Mouse (Mus musculus) gastrocnemius, adult 18-20 months (tissue): Measurements from ENCODE around the gene Dpp6. TPM values are rescaled to one million over a fixed set of nuclear protein-coding genes. Genes with fewer than 3 reads are reported as not detected.

Source experiments
- DNase-seq: peaks from one replicate; pipeline ENCODE4 v3.0.0; 2021; ENCODE audit warnings: low spot score
- total RNA-seq, 2 experiments: library from RNA; stranded (reverse); gene quantifications; 2 replicates each; pipeline ENCODE4 v1.2.3; 2021

Dpp6 gene
- total RNA-seq, 2 experiments from 2014 or later: 0.57 to 0.59 TPM

- DNase-seq: no peak
These were observed 841.6 kb downstream of the Dpp6 start for GRCm38 (mm10) chr5:27658569-27658968.

- DNase-seq: no peak
These were observed 842.0 kb downstream of the Dpp6 start for GRCm38 (mm10) chr5:27659019-27659418.

GRCm38 (mm10) chr5:27659781-27660180, 842.8 kb downstream of the Dpp6 start:
- DNase-seq: peak; percentile 4

DNA sequence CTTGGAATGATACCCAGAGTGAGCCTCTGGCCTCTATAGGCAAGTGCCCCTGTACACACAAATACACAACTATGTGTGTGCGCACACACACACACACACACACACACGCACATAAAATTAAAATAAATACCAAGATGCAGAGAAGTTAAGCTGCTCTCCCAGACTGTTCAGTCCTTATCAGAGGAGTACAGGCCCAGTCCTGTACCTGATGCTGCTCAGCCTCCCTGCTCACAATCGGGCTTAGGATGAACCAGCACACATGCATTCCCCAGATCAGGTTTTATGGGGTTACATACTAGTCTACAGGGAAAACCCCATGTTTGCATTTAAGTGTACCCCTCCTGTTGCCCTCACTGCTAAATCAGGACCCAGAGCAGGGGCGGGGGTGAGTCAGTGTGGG, 847.1 kb downstream of the Dpp6 start:
- DNase-seq: no peak

DNA sequence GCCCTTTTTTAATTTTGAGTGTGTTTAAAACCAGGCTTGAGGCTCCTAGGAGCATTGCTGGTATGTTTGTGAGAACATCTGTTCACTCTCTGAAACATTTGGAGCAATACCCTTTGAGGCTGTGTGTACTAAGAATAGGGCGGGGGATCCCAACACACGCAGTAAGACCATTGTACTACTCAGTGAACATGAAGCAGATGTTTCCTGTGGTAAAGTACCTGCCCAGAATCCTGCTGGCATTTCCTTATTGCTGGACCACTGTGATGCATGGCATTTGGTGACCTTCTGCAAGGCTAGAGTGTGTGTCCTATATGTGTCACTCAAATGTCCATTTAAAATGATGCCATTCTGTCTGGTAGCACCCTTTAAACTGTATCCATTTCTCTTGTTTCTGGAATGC, 854.5 kb downstream of the Dpp6 start:
- DNase-seq: no peak

- no peak for DNase-seq
These were observed 860.3 kb downstream of the Dpp6 start for GRCm38 (mm10) chr5:27677247-27677666.

GRCm38 (mm10) chr5:27679151-27679550, 862.1 kb downstream of the Dpp6 start:
- DNase-seq: no peak

- DNase-seq: no peak
These were observed 863.5 kb downstream of the Dpp6 start for GRCm38 (mm10) chr5:27680476-27680875.

DNA sequence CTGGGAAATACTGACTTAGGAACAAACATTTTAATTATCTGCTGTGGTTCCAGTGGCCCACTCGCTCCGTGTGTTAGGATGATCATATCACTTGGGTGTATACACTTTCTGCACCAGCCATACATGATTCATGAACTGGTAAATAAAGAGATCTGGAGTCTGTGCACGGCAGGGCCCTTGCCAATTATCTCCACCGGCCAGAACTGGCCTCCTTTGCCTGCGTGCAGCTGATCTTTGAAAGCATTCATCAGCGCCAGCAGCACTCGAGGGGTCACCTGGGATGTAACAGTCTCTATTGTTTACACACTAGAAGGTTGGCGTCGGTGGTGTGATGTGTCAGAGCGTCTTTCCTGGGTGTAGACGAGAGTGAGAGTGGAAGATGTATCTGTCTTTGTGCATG, 868.2 kb downstream of the Dpp6 start:
- DNase-seq: no peak

DNA sequence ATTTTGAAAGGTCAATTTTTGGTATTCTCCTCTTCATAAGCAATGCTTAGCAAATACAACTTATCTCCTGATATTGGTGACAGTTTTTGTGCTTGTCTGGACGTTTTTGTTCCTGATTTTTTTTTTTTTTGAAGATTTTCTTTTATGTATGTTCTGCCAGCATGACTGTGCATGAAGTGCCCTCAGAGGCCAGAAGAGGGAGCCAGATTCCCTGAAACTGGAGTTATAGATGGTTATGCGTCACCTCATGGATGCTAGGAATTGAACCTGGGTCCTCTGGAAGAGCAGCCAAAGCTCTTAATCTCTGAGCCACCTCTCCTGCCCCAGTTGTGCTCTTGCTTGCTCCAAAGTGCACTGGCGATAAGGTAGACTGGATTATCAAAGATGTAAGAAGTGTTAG, 868.9 kb downstream of the Dpp6 start:
- DNase-seq: no peak

DNA sequence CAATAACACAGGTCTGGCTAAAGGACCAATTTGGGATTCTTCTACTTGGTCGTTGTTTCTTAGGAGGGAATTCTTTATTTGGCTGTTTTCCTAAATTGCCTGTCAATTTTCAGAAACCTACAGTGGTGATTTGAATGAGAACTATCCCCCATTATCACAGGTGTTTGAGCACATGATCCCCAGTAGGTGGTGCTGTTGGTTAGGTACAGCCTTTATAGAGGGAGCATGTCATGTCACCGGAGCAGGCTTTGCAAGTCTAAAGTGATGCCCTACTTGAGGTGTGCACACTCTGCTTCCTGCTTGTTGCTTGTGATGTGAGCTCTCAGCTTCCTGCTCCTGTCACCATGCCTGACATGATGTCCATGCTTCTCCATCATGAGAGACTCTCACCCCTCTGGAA, 870.3 kb downstream of the Dpp6 start:
- no peak for DNase-seq

DNA sequence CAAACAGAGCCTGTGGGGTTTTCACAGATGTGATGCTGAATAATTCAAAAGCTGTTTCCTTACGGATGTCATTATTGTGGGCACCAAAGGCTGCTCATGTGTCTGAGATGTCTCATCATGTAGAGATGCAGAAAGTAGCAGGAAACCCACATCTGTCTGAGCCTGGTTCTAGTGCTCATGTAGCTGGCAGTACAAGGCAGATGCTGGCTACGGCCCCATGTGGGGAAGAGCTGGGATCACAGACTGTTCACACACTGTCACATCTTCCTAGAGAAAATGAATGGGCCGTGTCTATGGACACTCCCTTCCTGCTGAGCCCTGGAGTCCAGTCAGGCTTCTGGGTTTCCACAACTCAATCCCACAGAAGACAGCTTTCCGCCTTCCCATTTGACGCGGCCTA, 885.5 kb downstream of the Dpp6 start:
- no peak for DNase-seq

GRCm38 (mm10) chr5:27705020-27705419, 888.0 kb downstream of the Dpp6 start:
- DNase-seq: no peak

- no peak for DNase-seq
These were observed 889.5 kb downstream of the Dpp6 start for GRCm38 (mm10) chr5:27706551-27706950.

DNA sequence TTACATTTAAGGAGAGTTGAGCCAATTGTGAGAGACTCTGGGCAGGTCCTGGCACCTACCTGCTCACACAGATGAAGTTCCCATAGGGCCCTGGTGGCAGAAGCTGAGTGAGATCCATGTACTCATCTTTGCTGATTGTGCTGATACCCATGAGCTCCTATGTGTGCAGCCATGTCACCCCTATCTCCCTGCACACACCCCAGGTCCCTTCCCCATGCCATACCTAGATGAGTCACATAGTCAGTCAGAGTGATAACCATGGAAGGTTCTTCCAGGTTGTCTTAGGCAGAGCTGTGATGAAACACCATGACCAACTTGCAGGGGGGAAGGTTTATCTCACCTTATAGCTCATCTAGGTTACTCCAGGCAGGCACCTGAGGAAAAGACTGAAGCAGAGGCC, 890.3 kb downstream of the Dpp6 start:
- DNase-seq: no peak

DNA sequence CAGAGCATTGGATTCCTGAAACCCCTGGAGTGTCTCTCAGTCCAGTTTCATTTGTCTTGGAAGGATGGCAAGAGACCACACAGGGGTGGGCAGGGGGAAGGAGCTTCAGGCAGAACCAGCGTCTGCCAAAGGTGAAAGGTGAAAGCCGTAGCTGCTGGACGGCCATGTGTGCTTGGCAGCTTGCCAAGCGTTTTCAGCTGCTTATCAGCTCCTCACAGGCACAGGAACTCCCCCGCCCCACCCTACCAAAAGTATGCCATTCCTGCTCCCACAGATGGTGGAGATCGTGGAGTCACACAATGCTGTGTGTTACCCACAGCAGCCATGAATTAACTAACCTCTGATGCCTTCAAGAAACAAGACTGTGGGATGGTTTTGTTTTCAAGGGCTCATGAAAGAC, 891.2 kb downstream of the Dpp6 start:
- DNase-seq: no peak

GRCm38 (mm10) chr5:27711461-27712192, 894.6 kb downstream of the Dpp6 start:
- DNase-seq: no peak

GRCm38 (mm10) chr5:27714356-27714755, 897.4 kb downstream of the Dpp6 start:
- DNase-seq: no peak

DNA sequence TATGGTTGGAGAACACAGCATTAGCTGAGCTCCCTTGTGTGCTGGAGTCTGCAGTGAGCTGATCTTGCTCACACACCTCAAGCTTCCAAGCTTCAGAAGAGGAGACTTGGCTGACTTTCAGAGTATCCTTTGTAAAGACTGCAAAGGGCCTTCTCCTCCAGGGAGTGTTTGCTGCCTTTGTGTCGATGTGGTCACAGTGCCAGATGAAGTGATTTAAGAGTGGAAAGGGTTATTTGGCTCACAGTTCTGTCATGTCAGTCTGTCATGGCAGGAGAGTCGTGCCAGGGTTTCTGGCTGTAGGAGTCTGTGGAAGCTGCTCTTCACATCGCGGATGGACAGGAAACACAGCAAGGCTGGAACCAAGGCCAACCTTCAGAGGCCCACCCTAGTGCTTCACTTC, 899.0 kb downstream of the Dpp6 start:
- no peak for DNase-seq

DNA sequence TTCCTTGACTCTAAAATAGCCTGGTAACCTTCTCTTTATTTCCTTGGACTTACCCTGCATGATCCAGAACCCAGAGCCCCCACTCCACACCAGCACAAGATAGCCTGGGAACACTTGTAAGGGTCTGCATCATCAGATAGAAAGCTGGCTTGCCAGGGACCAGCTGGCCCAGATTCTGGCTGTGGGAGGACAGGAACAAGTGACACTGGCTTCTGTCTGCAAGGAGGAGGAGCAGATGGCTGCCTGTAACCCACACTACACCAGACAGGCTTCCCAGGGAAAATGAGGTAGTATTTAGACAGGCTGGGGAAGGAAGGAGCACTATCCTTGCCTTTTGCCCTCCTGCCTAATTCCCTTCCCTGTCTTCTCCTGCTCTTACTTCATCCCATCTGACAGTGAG, 900.3 kb downstream of the Dpp6 start:
- DNase-seq: no peak

DNA sequence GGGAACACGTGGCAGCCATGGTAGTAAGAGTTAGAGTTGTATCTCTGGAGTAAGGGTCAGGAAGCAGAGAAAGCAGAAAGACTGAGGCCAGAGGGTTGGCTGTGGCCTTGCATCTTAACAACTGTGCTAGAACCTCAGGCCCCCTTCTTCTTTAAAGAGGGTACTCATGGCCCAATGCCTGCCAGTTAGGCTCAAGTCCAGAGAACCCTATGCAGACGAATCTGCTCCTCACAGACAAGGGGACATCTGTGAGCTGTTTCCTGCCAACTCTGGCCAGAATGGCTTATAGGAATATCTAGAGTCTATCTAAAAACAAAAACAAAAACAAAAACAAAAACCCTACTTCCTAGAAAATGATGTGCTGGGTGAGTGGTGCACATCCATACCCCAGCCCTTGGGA, 902.3 kb downstream of the Dpp6 start:
- DNase-seq: no peak

DNA sequence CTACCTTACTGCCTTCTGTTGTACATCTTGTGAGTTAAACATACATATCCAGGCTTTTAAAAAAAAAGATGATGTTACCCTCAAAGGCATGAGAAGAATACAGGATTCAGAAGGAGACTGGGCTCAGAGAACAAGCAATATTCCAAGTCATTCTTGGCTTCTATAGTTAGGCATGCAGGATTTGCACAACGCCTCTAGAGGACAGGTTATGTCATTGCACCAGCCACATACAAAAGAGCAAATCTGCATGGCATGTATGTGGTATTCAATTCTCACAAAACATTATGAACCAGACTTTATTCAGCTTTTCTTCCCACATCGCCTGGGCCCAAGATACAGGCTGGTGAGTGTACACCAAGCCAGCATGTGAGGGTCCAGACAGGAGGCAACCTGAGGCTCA, 907.5 kb downstream of the Dpp6 start:
- DNase-seq: no peak

DNA sequence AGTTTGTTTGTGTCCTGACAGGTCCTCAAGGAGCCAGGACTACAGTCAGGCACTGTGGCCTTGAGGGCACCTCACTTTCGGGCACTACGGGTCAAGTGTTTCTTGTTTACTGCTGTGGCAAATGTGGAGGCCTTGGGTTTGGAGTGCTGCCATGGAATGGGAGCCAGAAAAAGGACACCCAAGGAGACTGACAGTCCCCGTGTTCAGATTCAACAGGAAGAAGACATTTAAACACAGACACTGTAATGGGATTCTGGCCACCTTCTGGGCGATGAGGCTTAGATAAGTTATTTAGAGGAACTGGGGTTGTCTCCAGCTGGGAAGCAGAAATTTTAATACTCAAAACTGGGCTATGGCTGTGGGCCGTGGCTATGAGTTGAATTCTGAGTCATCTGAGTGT, 913.7 kb downstream of the Dpp6 start:
- peak; percentile 51 for DNase-seq

- DNase-seq: no peak
These were observed 914.4 kb downstream of the Dpp6 start for GRCm38 (mm10) chr5:27731392-27731791.
